Mouse (Mus musculus): Measurements from ENCODE around the gene Col6a3. TPM values are rescaled to one million over a fixed set of nuclear protein-coding genes. Genes with fewer than 3 reads are reported as not detected.

The Col6a3 gene
- polyA plus RNA-seq, 1 experiment = 16.1 TPM

GRCm38 (mm10) chr1:90753869-90754563 is 89.8 kb downstream of the Col6a3 start:
- H3K27ac ChIP-seq (ENCODE audit: control insufficient read depth, insufficient read depth, low read depth, low read length, poor library complexity) = no peak overlapping the region
- TF ChIP-seq POLR2A (IDR thresholded peaks at IDR 0.05; ENCODE audit: borderline replicate concordance, control insufficient read depth, low read depth, low read length) (no peak), CTCF (IDR thresholded peaks at IDR 0.05; ENCODE audit: control insufficient read depth, insufficient read depth, low read length) (no peak)
- no peaks in the 10 kb centered on the region; the same call in 1 of the 2 replicates for H3K4me1 ChIP-seq (ENCODE audit: control insufficient read depth, insufficient read depth, low read length)
- no peak overlapping the region for H3K4me3 ChIP-seq (replicated peaks; ENCODE audit: control insufficient read depth, low read depth, low read length)
- 56% methylated on average over 17 of the region's 17 CpGs for WGBS

GRCm38 (mm10) chr1:90751221-90751620 is 92.5 kb downstream of the Col6a3 start:
- no peaks in the 10 kb centered on the region; the same call in 1 of the 2 replicates for H3K4me1 ChIP-seq (ENCODE audit: control insufficient read depth, insufficient read depth, low read length)
- 67% methylated on average over 4 of the region's 4 CpGs for WGBS
- H3K4me3 ChIP-seq (replicated peaks; ENCODE audit: control insufficient read depth, low read depth, low read length) = no peak overlapping the region
- H3K27ac ChIP-seq (ENCODE audit: control insufficient read depth, insufficient read depth, low read depth, low read length, poor library complexity) = no peak overlapping the region
- TF ChIP-seq CTCF (IDR thresholded peaks at IDR 0.05; ENCODE audit: control insufficient read depth, insufficient read depth, low read length) = no peak
- TF ChIP-seq POLR2A (IDR thresholded peaks at IDR 0.05; ENCODE audit: borderline replicate concordance, control insufficient read depth, low read depth, low read length) = no peak

GRCm38 (mm10) chr1:90750169-90750568 is 93.6 kb downstream of the Col6a3 start:
- WGBS = 56% methylated on average over 8 of the region's 8 CpGs
- TF ChIP-seq POLR2A (IDR thresholded peaks at IDR 0.05; ENCODE audit: borderline replicate concordance, control insufficient read depth, low read depth, low read length) (no peak), CTCF (IDR thresholded peaks at IDR 0.05; ENCODE audit: control insufficient read depth, insufficient read depth, low read length) (no peak)
- no peaks in the 10 kb centered on the region; the same call in 1 of the 2 replicates for H3K4me1 ChIP-seq (ENCODE audit: control insufficient read depth, insufficient read depth, low read length)

GRCm38 (mm10) chr1:90748544-90748943 is 95.2 kb downstream of the Col6a3 start:
- H3K4me1 ChIP-seq (ENCODE audit: control insufficient read depth, insufficient read depth, low read length) = no peaks in the 10 kb centered on the region; the same call in 1 of the 2 replicates
- 71% methylated on average over 4 of the region's 4 CpGs for WGBS
- no peak overlapping the region for H3K27ac ChIP-seq (ENCODE audit: control insufficient read depth, insufficient read depth, low read depth, low read length, poor library complexity)
- no peak overlapping the region for H3K4me3 ChIP-seq (replicated peaks; ENCODE audit: control insufficient read depth, low read depth, low read length)
- TF ChIP-seq POLR2A (IDR thresholded peaks at IDR 0.05; ENCODE audit: borderline replicate concordance, control insufficient read depth, low read depth, low read length) = no peak
- no peak for TF ChIP-seq CTCF (IDR thresholded peaks at IDR 0.05; ENCODE audit: control insufficient read depth, insufficient read depth, low read length)

More at GRCm38 (mm10) chr1:90750169-90750568, 93.6 kb downstream of the Col6a3 start:
- Histone ChIP-seq H3K27ac (ENCODE audit: control insufficient read depth, insufficient read depth, low read depth, low read length, poor library complexity) (no peak overlapping the region), H3K4me3 (replicated peaks; ENCODE audit: control insufficient read depth, low read depth, low read length) (no peak overlapping the region)

GRCm38 (mm10) chr1:90743941-90744386 is 99.8 kb downstream of the Col6a3 start:
- WGBS = 16% methylated on average over 14 of the region's 14 CpGs
- TF ChIP-seq CTCF (IDR thresholded peaks at IDR 0.05; ENCODE audit: control insufficient read depth, insufficient read depth, low read length) (no peak), POLR2A (IDR thresholded peaks at IDR 0.05; ENCODE audit: borderline replicate concordance, control insufficient read depth, low read depth, low read length) (no peak)
- Histone ChIP-seq H3K4me1 (ENCODE audit: control insufficient read depth, insufficient read depth, low read length) (no peaks in the 10 kb centered on the region), H3K27ac (ENCODE audit: control insufficient read depth, insufficient read depth, low read depth, low read length, poor library complexity) (no peak overlapping the region), H3K4me3 (replicated peaks; ENCODE audit: control insufficient read depth, low read depth, low read length) (no peak overlapping the region)

- H3K4me3 ChIP-seq (replicated peaks; ENCODE audit: control insufficient read depth, low read depth, low read length) = no peak overlapping the region
- H3K27ac ChIP-seq (ENCODE audit: control insufficient read depth, insufficient read depth, low read depth, low read length, poor library complexity) = no peak overlapping the region
- WGBS = 41% methylated on average over 1 of the region's 1 CpGs
- no peaks in the 10 kb centered on the region for H3K4me1 ChIP-seq (ENCODE audit: control insufficient read depth, insufficient read depth, low read length)
- TF ChIP-seq POLR2A (IDR thresholded peaks at IDR 0.05; ENCODE audit: borderline replicate concordance, control insufficient read depth, low read depth, low read length) (no peak), CTCF (IDR thresholded peaks at IDR 0.05; ENCODE audit: control insufficient read depth, insufficient read depth, low read length) (no peak)
Measured at GRCm38 (mm10) chr1:90743445-90743844, 100.3 kb downstream of the Col6a3 start.

GRCm38 (mm10) chr1:90742641-90743040 is 101.1 kb downstream of the Col6a3 start:
- no peak for TF ChIP-seq CTCF (IDR thresholded peaks at IDR 0.05; ENCODE audit: control insufficient read depth, insufficient read depth, low read length)
- no peak for TF ChIP-seq POLR2A (IDR thresholded peaks at IDR 0.05; ENCODE audit: borderline replicate concordance, control insufficient read depth, low read depth, low read length)
- WGBS = 74% methylated on average over 7 of the region's 7 CpGs
- Histone ChIP-seq H3K4me1 (ENCODE audit: control insufficient read depth, insufficient read depth, low read length) (no peaks in the 10 kb centered on the region), H3K4me3 (replicated peaks; ENCODE audit: control insufficient read depth, low read depth, low read length) (no peak overlapping the region), H3K27ac (ENCODE audit: control insufficient read depth, insufficient read depth, low read depth, low read length, poor library complexity) (no peak overlapping the region)

- H3K27ac ChIP-seq (ENCODE audit: control insufficient read depth, insufficient read depth, low read depth, low read length, poor library complexity) = no peak overlapping the region
- WGBS = 58% methylated on average over 11 of the region's 11 CpGs
- H3K4me3 ChIP-seq (replicated peaks; ENCODE audit: control insufficient read depth, low read depth, low read length) = no peak overlapping the region
- no peak for TF ChIP-seq POLR2A (IDR thresholded peaks at IDR 0.05; ENCODE audit: borderline replicate concordance, control insufficient read depth, low read depth, low read length)
- TF ChIP-seq CTCF (IDR thresholded peaks at IDR 0.05; ENCODE audit: control insufficient read depth, insufficient read depth, low read length) = no peak
- H3K4me1 ChIP-seq (ENCODE audit: control insufficient read depth, insufficient read depth, low read length) = no peaks in the 10 kb centered on the region
Measured at GRCm38 (mm10) chr1:90740216-90741170, 103.3 kb downstream of the Col6a3 start.

Data from bone marrow, adult 2 months (tissue).